Mouse (Mus musculus) liver, embryonic 16.5 days (tissue): ENCODE measurements around the gene Npepps. TPM values are rescaled to one million over a fixed set of nuclear protein-coding genes. Genes with fewer than 3 reads are reported as not detected.
"Not testable (repeated sequence)": the region's sequence is repeated elsewhere in the genome, so short reads cannot be mapped to it uniquely, and the experiment has no call there.

Experiments used
- ATAC-seq: fragments of 200-750 bp; cut with Nextera tagmentation; 2 replicates; pipeline ENCODE4 v1.8.0; 2017; ENCODE audit warnings: low read depth, mild to moderate bottlenecking, moderate number of reproducible peaks, moderate library complexity
- H3K27ac ChIP-seq: fragments of 300-500 bp; sonication (generic); 2 replicates; pipeline ENCODE4 v1.5.1; 2014; ENCODE audit warnings: mild to moderate bottlenecking, low read length
- H3K27me3 ChIP-seq: fragments of 300-500 bp; sonication (generic); 2 replicates; pipeline ENCODE4 v1.6.1; 2014; ENCODE audit warnings: low read depth, low read length, mixed read lengths; ENCODE audit not compliant: control insufficient read depth, insufficient read depth
- H3K36me3 ChIP-seq: fragments of 300-500 bp; sonication (generic); 2 replicates; pipeline ENCODE4 v1.6.1; 2014; ENCODE audit warnings: mild to moderate bottlenecking; ENCODE audit not compliant: control insufficient read depth, insufficient read depth
- H3K4me1 ChIP-seq: fragments of 300-500 bp; sonication (generic); 2 replicates; pipeline ENCODE4 v1.6.1; 2014; ENCODE audit warnings: low read depth, low read length, mixed read lengths; ENCODE audit not compliant: control insufficient read depth
- H3K4me2 ChIP-seq: fragments of 300-500 bp; sonication (generic); 2 replicates; pipeline ENCODE4 v1.6.1; 2014; ENCODE audit warnings: low read depth, low read length, mixed read lengths
- H3K4me3 ChIP-seq: fragments of 300-500 bp; sonication (generic); 2 replicates; pipeline ENCODE4 v1.5.1; 2014; ENCODE audit warnings: low read depth, mild to moderate bottlenecking, low read length
- H3K9ac ChIP-seq: fragments of 300-500 bp; sonication (generic); 2 replicates; pipeline ENCODE4 v1.6.1; 2014; ENCODE audit warnings: low read depth, low read length
- H3K9me3 ChIP-seq: fragments of 300-500 bp; sonication (generic); replicated peaks from 2 replicates; pipeline ENCODE4 v1.6.1; 2016; ENCODE audit warnings: low read length; ENCODE audit not compliant: control insufficient read depth
- WGBS: fragments of 180-500 bp; shearing (Covaris S2); extraction: QIAGEN DNeasy Blood & Tissue Kit; methylation state at CpG from one replicate; pipeline ENCODE4 v1.1.7; 2014; ENCODE audit not compliant: insufficient replicate concordance; 5-methylcytosine and 5-hydroxymethylcytosine counted together
- polyA plus RNA-seq: library from polyadenylated mRNA; unstranded; fragments of >200 nt; fragmentation: Nextera tagmentation; extraction: Ambion mirVana; gene quantifications from 2 replicates; pipeline ENCODE4 v1.2.1, GENCODE M21; 2015

The Npepps gene
- polyA plus RNA-seq = 20.7 and 23.4 TPM in 2 replicates

GRCm38 (mm10) chr11:97280216-97280861 is at the start of gene Npepps:
Npepps (minus strand) TSS chr11:97280638.
- H3K4me1 ChIP-seq = peaks cover 27% of the 10 kb centered on the region
- ATAC-seq = peak; percentile 90
- no peaks in the 10 kb centered on the region for H3K27me3 ChIP-seq
- peak within 1 kb of the TSS; percentile 93 for H3K4me2 ChIP-seq
- no peaks in the 10 kb centered on the region for H3K9me3 ChIP-seq
- H3K9ac ChIP-seq = peak within 1 kb of the TSS; percentile 98
- H3K27ac ChIP-seq = peak within 1 kb of the TSS; percentile 92
- H3K4me3 ChIP-seq = peak within 1 kb of the TSS; percentile 99
- under 1% methylated on average over 47 of the region's 83 CpGs for WGBS
- no peaks in the 10 kb centered on the region for H3K36me3 ChIP-seq

DNA sequence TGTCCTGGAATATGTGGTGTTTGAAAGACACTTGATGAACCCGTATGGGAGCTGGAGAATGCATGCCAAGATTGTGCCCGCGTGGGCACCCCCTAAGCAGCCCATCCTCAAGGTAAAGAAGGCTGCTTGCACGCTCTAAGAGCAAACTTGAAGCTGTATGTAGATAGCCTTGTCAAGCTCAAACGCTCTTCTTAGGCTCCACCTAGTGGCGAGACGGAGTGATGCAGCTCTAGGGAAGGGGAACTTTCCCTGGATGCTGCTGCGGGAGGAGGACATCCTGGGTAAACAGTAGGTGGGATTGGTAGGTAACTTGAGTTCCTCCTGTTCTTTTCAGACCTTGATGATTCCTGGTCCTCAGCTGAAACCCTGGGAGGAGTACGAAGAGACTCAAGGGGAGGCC is 47.7 kb upstream of the Npepps start:
- Histone ChIP-seq H3K9me3 (no peaks in the 10 kb centered on the region), H3K27me3 (no peaks in the 10 kb centered on the region), H3K36me3 (peaks cover 20% of the 10 kb centered on the region), H3K4me2 (no peak overlapping the region), H3K27ac (no peak overlapping the region), H3K4me3 (no peak overlapping the region), H3K9ac (no peak overlapping the region), H3K4me1 (no peaks in the 10 kb centered on the region)
- WGBS = 24% methylated on average over 9 of the region's 9 CpGs
- no peak for ATAC-seq

GRCm38 (mm10) chr11:97325224-97325623 is 44.8 kb upstream of the Npepps start:
- no peaks in the 10 kb centered on the region for H3K9me3 ChIP-seq
- no peaks in the 10 kb centered on the region for H3K27me3 ChIP-seq
- H3K4me2 ChIP-seq = no peak overlapping the region
- no peaks in the 10 kb centered on the region for H3K4me1 ChIP-seq
- H3K9ac ChIP-seq = no peak overlapping the region
- no peak for ATAC-seq
- WGBS = 47% methylated on average over 1 of the region's 1 CpGs
- H3K4me3 ChIP-seq = no peak overlapping the region
- H3K27ac ChIP-seq = no peak overlapping the region
- H3K36me3 ChIP-seq = peaks cover 22% of the 10 kb centered on the region

GRCm38 (mm10) chr11:97321894-97322600 is 41.6 kb upstream of the Npepps start:
- H3K27ac ChIP-seq, H3K9me3 ChIP-seq, H3K27me3 ChIP-seq, H3K9ac ChIP-seq, H3K4me3 ChIP-seq, H3K4me2 ChIP-seq, H3K4me1 ChIP-seq: not testable (repeated sequence)
- peak; percentile 47; the same call in 1 of the 2 replicates for ATAC-seq
- WGBS = 70% methylated on average over 8 of the region's 8 CpGs
- peaks cover 14% of the 10 kb centered on the region for H3K36me3 ChIP-seq

DNA sequence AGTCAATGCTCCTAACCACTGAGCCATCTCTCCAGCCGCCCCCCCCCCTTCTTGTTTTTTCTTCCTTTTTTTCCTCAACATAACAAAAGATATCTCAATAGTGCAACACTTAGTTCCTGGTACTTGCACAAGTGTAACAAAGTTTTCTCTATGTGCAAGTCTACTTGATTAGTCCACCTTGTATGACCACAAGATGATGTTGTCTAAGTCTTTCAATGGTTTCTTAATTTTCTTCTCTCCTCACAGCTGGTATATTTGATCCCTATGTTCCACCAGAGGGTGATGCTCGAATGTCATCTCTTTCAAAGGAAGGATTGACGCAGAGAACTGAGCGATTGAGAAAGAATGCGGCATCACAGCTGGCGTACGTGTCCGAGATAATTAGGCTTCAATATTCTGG is 40.8 kb upstream of the Npepps start:
- no peak overlapping the region for H3K4me3 ChIP-seq
- no peak overlapping the region for H3K4me2 ChIP-seq
- no peak overlapping the region for H3K27ac ChIP-seq
- H3K9me3 ChIP-seq = no peaks in the 10 kb centered on the region
- peaks cover 2% of the 10 kb centered on the region; the same call in 1 of the 2 replicates for H3K4me1 ChIP-seq
- 83% methylated on average over 8 of the region's 8 CpGs for WGBS
- H3K9ac ChIP-seq = no peak overlapping the region
- H3K27me3 ChIP-seq = no peaks in the 10 kb centered on the region
- H3K36me3 ChIP-seq = peaks cover 9% of the 10 kb centered on the region
- ATAC-seq = no peak

DNA sequence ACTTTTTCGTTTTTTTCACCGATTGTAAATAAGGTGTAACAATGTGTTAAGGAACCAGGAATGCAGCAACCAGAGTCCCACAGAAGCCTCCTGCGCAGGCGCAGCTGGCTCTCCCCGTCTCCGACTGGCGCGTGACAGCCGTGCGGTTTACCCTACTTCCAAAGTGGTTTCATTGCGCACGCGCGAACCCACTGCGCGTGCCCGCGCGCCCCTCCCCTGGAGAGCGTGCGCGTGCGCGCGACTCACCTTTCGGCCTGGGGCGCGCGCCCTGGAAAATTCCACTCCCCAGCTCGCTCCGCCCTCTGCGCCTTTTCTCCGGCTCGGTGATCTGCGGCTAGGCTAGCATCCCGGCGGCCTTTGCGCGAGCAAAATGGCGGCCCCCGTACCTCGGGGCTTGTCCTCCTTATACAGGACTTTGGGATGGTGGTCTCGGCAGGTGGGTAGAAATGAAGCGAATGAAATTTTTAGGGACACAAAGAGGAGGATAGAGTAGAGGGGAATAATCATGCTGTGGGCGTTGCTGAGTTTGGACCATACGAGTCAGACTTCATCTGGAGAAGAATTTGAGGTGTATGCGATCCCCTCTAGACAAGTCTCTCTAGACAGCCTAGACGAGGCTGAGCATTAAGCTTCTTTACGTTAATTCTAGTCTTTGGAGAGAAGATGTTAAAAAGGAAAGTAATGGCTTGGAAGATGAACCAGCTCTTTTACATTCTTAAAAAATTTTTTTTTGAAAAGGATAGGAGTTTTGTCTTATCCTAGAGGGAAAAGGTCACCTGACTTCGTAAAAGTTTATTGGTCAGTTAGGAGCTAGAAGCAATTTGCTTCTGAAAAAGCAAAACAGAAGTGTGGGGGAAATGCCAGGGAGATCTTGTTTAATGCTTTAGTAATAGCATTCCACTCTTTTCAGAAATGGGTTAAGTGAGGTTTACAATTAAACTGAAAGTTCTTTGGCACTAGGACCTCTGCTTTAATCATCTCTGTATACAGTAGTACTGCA is 35.4 kb upstream of the Npepps start, which contains the start of gene Mrpl45:
Gene Mrpl45 (plus strand): TSS at position 213 of the 1,000 bp plus-strand sequence.
- under 1% methylated on average over 50 of the region's 50 CpGs for WGBS
- Histone ChIP-seq H3K9me3 (no peaks in the 10 kb centered on the region), H3K27me3 (peaks cover 8% of the 10 kb centered on the region), H3K9ac (peak within 1 kb of the TSS; percentile 58), H3K27ac (peak within 1 kb of the TSS; percentile 67), H3K4me3 (peak within 1 kb of the TSS; percentile 66), H3K4me2 (peak within 1 kb of the TSS; percentile 76), H3K4me1 (peaks cover 8% of the 10 kb centered on the region), H3K36me3 (no peaks in the 10 kb centered on the region)
- ATAC-seq = peak; percentile 95

GRCm38 (mm10) chr11:97314751-97315503 is 34.5 kb upstream of the Npepps start:
- no peaks in the 10 kb centered on the region for H3K36me3 ChIP-seq
- H3K4me3 ChIP-seq = peak overlapping the region; percentile 66
- H3K9ac ChIP-seq = peak overlapping the region; percentile 50; the same call in 1 of the 2 replicates
- H3K4me2 ChIP-seq = peak overlapping the region; percentile 61
- WGBS = 38% methylated on average over 8 of the region's 8 CpGs
- no peaks in the 10 kb centered on the region for H3K9me3 ChIP-seq
- peaks cover 12% of the 10 kb centered on the region for H3K4me1 ChIP-seq
- ATAC-seq = no peak
- peaks cover 17% of the 10 kb centered on the region for H3K27me3 ChIP-seq
- H3K27ac ChIP-seq = peak overlapping the region; percentile 67

- Histone ChIP-seq H3K9me3 (no peaks in the 10 kb centered on the region), H3K9ac (no peak overlapping the region), H3K4me2 (no peak overlapping the region), H3K4me1 (peaks cover 20% of the 10 kb centered on the region), H3K4me3 (no peak overlapping the region), H3K36me3 (no peaks in the 10 kb centered on the region), H3K27me3 (peaks cover 23% of the 10 kb centered on the region), H3K27ac (no peak overlapping the region)
- ATAC-seq = no peak
- 84% methylated on average over 3 of the region's 3 CpGs for WGBS
Measured at GRCm38 (mm10) chr11:97314110-97314509, 33.7 kb upstream of the Npepps start.
